Mouse (Mus musculus): ENCODE results near the gene Gcsh. TPM values are rescaled to one million over a fixed set of nuclear protein-coding genes. Genes with fewer than 3 reads are reported as not detected.
A peak's percentile ranks its signal among the peaks of the same experiment; 100 is the strongest.

The Gcsh gene
- polyA plus RNA-seq, 1 experiment from 2014 or later = 127 TPM

- WGBS = 58% methylated on average over 4 of the region's 4 CpGs
- no peak overlapping the region for H3K4me2 ChIP-seq
- H3K9ac ChIP-seq = no peak overlapping the region
- no peaks in the 10 kb centered on the region for H3K36me3 ChIP-seq (replicated peaks)
- H3K27me3 ChIP-seq = 0 out of 2 replicates have a peak, but pooled peaks cover 9% of the 10 kb centered on the region
- no peak overlapping the region for H3K27ac ChIP-seq
- no peaks in the 10 kb centered on the region for H3K9me3 ChIP-seq
- no peak overlapping the region for H3K4me3 ChIP-seq (replicated peaks)
- H3K4me1 ChIP-seq = no peaks in the 10 kb centered on the region
- ATAC-seq (ENCODE audit: low FRiP score) = no peak
Measured at GRCm38 (mm10) chr8:117015670-117016069, 22.3 kb upstream of the Gcsh start.

GRCm38 (mm10) chr8:117011366-117011765 is 18.0 kb upstream of the Gcsh start:
- Histone ChIP-seq H3K36me3 (replicated peaks) (no peaks in the 10 kb centered on the region), H3K4me2 (no peak overlapping the region), H3K27ac (no peak overlapping the region), H3K4me1 (no peaks in the 10 kb centered on the region), H3K9ac (no peak overlapping the region), H3K27me3 (0 out of 2 replicates have a peak, but pooled peaks cover 2% of the 10 kb centered on the region), H3K9me3 (no peaks in the 10 kb centered on the region), H3K4me3 (replicated peaks) (no peak overlapping the region)
- 91% methylated on average over 9 of the region's 9 CpGs for WGBS
- no peak for ATAC-seq (ENCODE audit: low FRiP score)

GRCm38 (mm10) chr8:116994016-116994716 is 829 bp upstream of the Gcsh start:
- Histone ChIP-seq H3K4me3 (replicated peaks) (peak overlapping the region; percentile 69), H3K27ac (0 out of 2 replicates have a peak overlapping the region, but pooled peaks have one; percentile 57), H3K36me3 (replicated peaks) (no peaks in the 10 kb centered on the region), H3K4me2 (peak overlapping the region; percentile 86), H3K4me1 (peaks cover 18% of the 10 kb centered on the region), H3K9ac (peak overlapping the region; percentile 36), H3K27me3 (no peaks in the 10 kb centered on the region), H3K9me3 (no peaks in the 10 kb centered on the region)
- ATAC-seq (ENCODE audit: low FRiP score) = no peak
- WGBS = 64% methylated on average over 11 of the region's 11 CpGs

GRCm38 (mm10) chr8:116992176-116992971 is 963 bp downstream of the Gcsh start:
- H3K4me1 ChIP-seq = peaks cover 18% of the 10 kb centered on the region
- no peak for ATAC-seq (ENCODE audit: low FRiP score)
- 10% methylated on average over 23 of the region's 23 CpGs for WGBS
- no peaks in the 10 kb centered on the region for H3K36me3 ChIP-seq (replicated peaks)
- peak overlapping the region; percentile 64 for H3K9ac ChIP-seq
- H3K27ac ChIP-seq = no peak overlapping the region
- H3K27me3 ChIP-seq = no peaks in the 10 kb centered on the region
- peak overlapping the region; percentile 69 for H3K4me3 ChIP-seq (replicated peaks)
- H3K4me2 ChIP-seq = peak overlapping the region; percentile 86
- H3K9me3 ChIP-seq = no peaks in the 10 kb centered on the region

DNA sequence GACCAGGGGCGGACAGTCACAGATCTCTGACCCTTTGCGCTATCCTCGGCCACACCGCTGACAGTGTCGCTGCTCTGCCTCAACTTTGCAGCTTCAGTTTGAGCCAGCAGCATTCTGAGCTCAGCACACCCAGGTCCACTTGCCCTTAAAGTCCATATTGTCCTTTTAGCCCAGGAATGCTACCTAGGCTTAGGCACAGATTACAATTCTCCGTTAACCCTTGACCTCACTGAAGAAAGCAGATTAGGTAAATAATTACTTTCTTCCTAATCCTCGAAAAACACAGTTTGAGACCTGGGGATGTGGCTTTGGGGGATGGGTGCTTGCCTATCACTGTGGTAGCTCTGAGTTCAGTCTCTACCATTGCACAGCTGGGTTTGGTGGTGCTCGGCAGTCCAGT is 2.1 kb downstream of the Gcsh start:
- Histone ChIP-seq H3K27ac (no peak overlapping the region), H3K9ac (no peak overlapping the region), H3K4me3 (replicated peaks) (no peak overlapping the region), H3K4me1 (peaks cover 18% of the 10 kb centered on the region), H3K4me2 (no peak overlapping the region), H3K27me3 (no peaks in the 10 kb centered on the region), H3K9me3 (no peaks in the 10 kb centered on the region), H3K36me3 (replicated peaks) (peaks cover 9% of the 10 kb centered on the region)
- ATAC-seq (ENCODE audit: low FRiP score) = no peak
- WGBS = 67% methylated on average over 8 of the region's 8 CpGs

DNA sequence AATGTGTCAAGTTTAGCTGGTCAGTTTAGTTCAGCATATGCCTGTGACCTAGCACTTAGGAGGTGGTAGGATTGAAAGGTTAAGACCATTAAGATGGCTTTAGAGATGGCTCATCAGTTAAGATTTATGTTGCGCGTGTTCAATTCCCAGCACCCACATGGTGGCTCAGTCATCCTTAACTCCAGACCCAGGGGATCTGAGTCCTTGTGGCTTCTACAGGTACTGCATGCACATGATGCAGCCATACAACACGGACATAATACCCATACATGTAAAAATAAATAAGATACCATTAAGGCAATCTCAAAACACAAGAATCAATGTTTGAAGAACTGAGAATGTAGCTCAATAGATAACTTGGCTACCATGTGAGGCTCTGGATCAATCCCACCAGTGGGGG is 3.5 kb downstream of the Gcsh start:
- no peak overlapping the region for H3K27ac ChIP-seq
- peaks cover 18% of the 10 kb centered on the region for H3K4me1 ChIP-seq
- H3K36me3 ChIP-seq (replicated peaks) = peaks cover 11% of the 10 kb centered on the region
- H3K4me2 ChIP-seq = no peak overlapping the region
- no peak overlapping the region for H3K9ac ChIP-seq
- ATAC-seq (ENCODE audit: low FRiP score) = no peak
- WGBS = 96% methylated on average over 3 of the region's 3 CpGs
- H3K9me3 ChIP-seq = no peaks in the 10 kb centered on the region
- no peaks in the 10 kb centered on the region for H3K27me3 ChIP-seq
- H3K4me3 ChIP-seq (replicated peaks) = no peak overlapping the region

DNA sequence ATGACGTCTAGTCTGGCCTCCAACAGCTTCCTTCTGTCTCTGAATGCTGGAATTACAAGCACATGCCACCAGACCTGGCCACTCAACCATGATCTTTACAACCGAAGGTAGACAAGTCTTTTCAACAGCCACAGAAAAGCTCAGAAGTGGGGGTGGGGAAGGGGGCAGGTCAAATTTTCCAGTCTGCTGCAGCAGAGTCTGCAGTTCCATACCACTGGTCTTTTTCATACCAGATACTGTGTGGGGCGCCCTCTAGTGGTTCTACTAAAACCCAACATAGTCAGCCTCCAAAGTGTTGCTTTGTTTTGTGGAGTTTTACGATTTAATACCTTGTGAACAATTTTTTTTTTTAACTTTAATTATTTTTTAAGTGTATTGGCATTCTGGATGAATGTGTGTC is 13.2 kb downstream of the Gcsh start:
- Histone ChIP-seq H3K4me2 (peak overlapping the region; percentile 15; the same call in 1 of the 2 replicates), H3K4me3 (replicated peaks) (no peak overlapping the region)
- no peak for ATAC-seq (ENCODE audit: low FRiP score)

GRCm38 (mm10) chr8:116978631-116979256 is 14.6 kb downstream of the Gcsh start, which contains the start of gene 1700030J22Rik:
1700030J22Rik (minus strand) TSS chr8:116978959.
- Histone ChIP-seq H3K4me3 (replicated peaks) (peak within 1 kb of the TSS; percentile 64), H3K36me3 (replicated peaks) (peaks cover 6% of the 10 kb centered on the region), H3K4me2 (peak within 1 kb of the TSS; percentile 72), H3K9ac (peak within 1 kb of the TSS; percentile 46; the same call in 1 of the 2 replicates), H3K9me3 (no peaks in the 10 kb centered on the region), H3K4me1 (peaks cover 18% of the 10 kb centered on the region), H3K27ac (peak within 1 kb of the TSS; percentile 48), H3K27me3 (no peaks in the 10 kb centered on the region; the same call in 1 of the 2 replicates)
- peak; percentile 99 for ATAC-seq (ENCODE audit: low FRiP score)
- under 1% methylated on average over 46 of the region's 46 CpGs for WGBS

More for the DNA sequence above, 13.2 kb downstream of the Gcsh start:
- H3K4me1 ChIP-seq = peaks cover 16% of the 10 kb centered on the region
- WGBS = 13% methylated on average over 4 of the region's 4 CpGs
- no peaks in the 10 kb centered on the region for H3K9me3 ChIP-seq
- no peak overlapping the region for H3K27ac ChIP-seq
- no peak overlapping the region for H3K9ac ChIP-seq
- no peaks in the 10 kb centered on the region for H3K27me3 ChIP-seq
- peaks cover 9% of the 10 kb centered on the region for H3K36me3 ChIP-seq (replicated peaks)

GRCm38 (mm10) chr8:116978052-116978451 is 15.3 kb downstream of the Gcsh start:
- ATAC-seq (ENCODE audit: low FRiP score) = no peak
- Histone ChIP-seq H3K27me3 (no peaks in the 10 kb centered on the region; the same call in 1 of the 2 replicates), H3K9ac (peak overlapping the region; percentile 46; the same call in 1 of the 2 replicates), H3K4me2 (peak overlapping the region; percentile 72), H3K4me3 (replicated peaks) (peak overlapping the region; percentile 64), H3K27ac (peak overlapping the region; percentile 26; the same call in 1 of the 2 replicates), H3K36me3 (replicated peaks) (no peaks in the 10 kb centered on the region), H3K9me3 (no peaks in the 10 kb centered on the region), H3K4me1 (peaks cover 18% of the 10 kb centered on the region)
- 31% methylated on average over 8 of the region's 8 CpGs for WGBS

GRCm38 (mm10) chr8:116975606-116976005 is 17.7 kb downstream of the Gcsh start:
- no peak overlapping the region for H3K9ac ChIP-seq

DNA sequence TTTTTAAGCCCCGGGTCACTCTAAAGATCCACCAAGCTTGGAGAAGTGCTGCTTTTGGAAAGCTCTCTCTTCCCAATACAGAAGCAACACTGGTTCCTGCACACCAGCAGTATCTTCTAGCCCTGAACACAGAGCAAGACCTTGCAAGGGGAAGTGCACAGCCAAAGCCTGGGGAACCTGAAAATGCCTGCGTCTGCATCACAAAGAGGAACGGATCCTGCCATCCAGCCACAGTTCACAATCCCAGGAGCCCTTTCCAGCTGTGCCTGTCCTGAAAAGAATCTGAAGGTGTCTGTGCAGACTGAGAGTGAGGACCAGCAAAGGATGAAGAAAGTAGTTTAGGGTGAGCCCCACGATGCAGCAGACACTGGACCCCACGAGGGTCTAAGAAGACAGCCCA is 18.3 kb downstream of the Gcsh start:
- H3K4me2 ChIP-seq = no peak overlapping the region
- H3K4me3 ChIP-seq (replicated peaks) = no peak overlapping the region
- WGBS = 25% methylated on average over 5 of the region's 5 CpGs
- H3K4me1 ChIP-seq = peaks cover 17% of the 10 kb centered on the region
- no peaks in the 10 kb centered on the region for H3K9me3 ChIP-seq
- H3K27me3 ChIP-seq = no peaks in the 10 kb centered on the region; the same call in 1 of the 2 replicates
- no peak for ATAC-seq (ENCODE audit: low FRiP score)
- no peaks in the 10 kb centered on the region for H3K36me3 ChIP-seq (replicated peaks)
- no peak overlapping the region for H3K9ac ChIP-seq
- no peak overlapping the region for H3K27ac ChIP-seq

More at GRCm38 (mm10) chr8:116975606-116976005, 17.7 kb downstream of the Gcsh start:
- no peak for ATAC-seq (ENCODE audit: low FRiP score)
- no peak overlapping the region for H3K27ac ChIP-seq
- no peak overlapping the region for H3K4me2 ChIP-seq
- H3K9me3 ChIP-seq = no peaks in the 10 kb centered on the region
- no peaks in the 10 kb centered on the region for H3K36me3 ChIP-seq (replicated peaks)
- no peak overlapping the region for H3K4me3 ChIP-seq (replicated peaks)
- H3K27me3 ChIP-seq = no peaks in the 10 kb centered on the region; the same call in 1 of the 2 replicates
- WGBS = 61% methylated on average over 5 of the region's 5 CpGs
- peaks cover 18% of the 10 kb centered on the region for H3K4me1 ChIP-seq

- Histone ChIP-seq H3K9me3 (no peaks in the 10 kb centered on the region), H3K9ac (no peak overlapping the region), H3K27me3 (no peaks in the 10 kb centered on the region; the same call in 1 of the 2 replicates), H3K4me1 (no peaks in the 10 kb centered on the region), H3K27ac (no peak overlapping the region), H3K4me2 (no peak overlapping the region), H3K4me3 (replicated peaks) (no peak overlapping the region), H3K36me3 (replicated peaks) (no peaks in the 10 kb centered on the region)
- WGBS = 82% methylated on average over 6 of the region's 6 CpGs
- ATAC-seq (ENCODE audit: low FRiP score) = no peak
Measured at GRCm38 (mm10) chr8:116969531-116969930, 23.8 kb downstream of the Gcsh start.

All from forebrain, embryonic 12.5 days (tissue).